8 mouse cellular contexts compared by ENCODE assay signal in genomic region chr11:51856616-51857080, GRCm38 (mm10). TPM values are rescaled to one million over a fixed set of nuclear protein-coding genes. Genes with fewer than 3 reads are reported as not detected.
DNase-seq lines count a peak whose midpoint lies in the region; ATAC-seq and TF ChIP-seq lines count a peak whose summit lies in the region.

No protein-coding gene starts in this region.

- ATAC-seq in forebrain, embryonic 15.5 days (replicated peaks): peak; percentile 23; the same call in 1 of the 2 replicates
- ATAC-seq in neural tube, embryonic 13.5 days (ENCODE audit: low read depth): peak; percentile 15; the same call in 1 of the 2 replicates

- no peak overlapping the region for H3K27ac ChIP-seq in forebrain, embryonic 15.5 days (replicated peaks)
- H3K27ac ChIP-seq in hindbrain, embryonic 10.5 days: peak overlapping the region; percentile 80
- H3K27ac ChIP-seq in neural tube, embryonic 13.5 days (replicated peaks): no peak overlapping the region
- peak overlapping the region; percentile 85 for H3K27ac ChIP-seq in testis, adult 2 months (ENCODE audit: control insufficient read depth, insufficient read depth, low read depth, low read length)

- peak; percentile 98 for DNase-seq in heart, adult 11 months
- DNase-seq in heart, postnatal 4 days: no peak
- DNase-seq in hindbrain, embryonic 10.5 days (ENCODE audit: low spot score): no peak
- DNase-seq in layer of hippocampus, adult 9-10 months (ENCODE audit: low spot score): peak; percentile 30
- DNase-seq in lung, adult 18-20 months: peak; percentile 72 to 76

- H3K4me1 ChIP-seq in forebrain, embryonic 15.5 days: peaks cover 34% of the 10 kb centered on the region
- peaks cover 60% of the 10 kb centered on the region for H3K4me1 ChIP-seq in hindbrain, embryonic 10.5 days (replicated peaks)
- H3K4me1 ChIP-seq in neural tube, embryonic 13.5 days (replicated peaks): peaks cover 49% of the 10 kb centered on the region
- peaks cover 18% of the 10 kb centered on the region for H3K4me1 ChIP-seq in testis, adult 2 months (ENCODE audit: control insufficient read depth, insufficient read depth, low read length)

- no peaks in the 10 kb centered on the region for H3K9me3 ChIP-seq in forebrain, embryonic 15.5 days
- no peaks in the 10 kb centered on the region for H3K9me3 ChIP-seq in hindbrain, embryonic 10.5 days
- no peaks in the 10 kb centered on the region for H3K9me3 ChIP-seq in neural tube, embryonic 13.5 days

- H3K36me3 ChIP-seq in forebrain, embryonic 15.5 days: no peaks in the 10 kb centered on the region
- no peaks in the 10 kb centered on the region for H3K36me3 ChIP-seq in hindbrain, embryonic 10.5 days
- no peaks in the 10 kb centered on the region for H3K36me3 ChIP-seq in neural tube, embryonic 13.5 days
- no peaks in the 10 kb centered on the region for H3K36me3 ChIP-seq in testis, adult 2 months (ENCODE audit: control insufficient read depth, insufficient read depth, low read length)

- H3K4me3 ChIP-seq in forebrain, embryonic 15.5 days: peak overlapping the region; percentile 82
- peak overlapping the region; percentile 76 for H3K4me3 ChIP-seq in hindbrain, embryonic 10.5 days
- peak overlapping the region; percentile 57 for H3K4me3 ChIP-seq in neural tube, embryonic 13.5 days
- H3K4me3 ChIP-seq in testis, adult 2 months (ENCODE audit: control insufficient read depth, low read depth, low read length): peak overlapping the region; percentile 88

- under 1% methylated on average over 39 of the region's 41 CpGs for WGBS in forebrain, embryonic 15.5 days
- under 1% methylated on average over 40 of the region's 41 CpGs for WGBS in hindbrain, embryonic 10.5 days
- under 1% methylated on average over 41 of the region's 41 CpGs for WGBS in neural tube, embryonic 13.5 days

- H3K27me3 ChIP-seq in forebrain, embryonic 15.5 days: peaks cover 7% of the 10 kb centered on the region; the same call in 1 of the 2 replicates
- H3K27me3 ChIP-seq in hindbrain, embryonic 10.5 days (ENCODE audit: insufficient read depth, poor library complexity, severe bottlenecking): peaks cover 51% of the 10 kb centered on the region
- peaks cover 50% of the 10 kb centered on the region for H3K27me3 ChIP-seq in neural tube, embryonic 13.5 days
- no peaks in the 10 kb centered on the region for H3K27me3 ChIP-seq in testis, adult 2 months (ENCODE audit: control insufficient read depth, insufficient read depth, low read length)

- peak overlapping the region; percentile 76 for H3K9ac ChIP-seq in forebrain, embryonic 15.5 days (replicated peaks)
- peak overlapping the region; percentile 76 for H3K9ac ChIP-seq in neural tube, embryonic 13.5 days

- no peak for TF ChIP-seq CTCF in testis, adult 2 months (IDR thresholded peaks at IDR 0.05; ENCODE audit: control insufficient read depth, insufficient read depth, insufficient replicate concordance, low read depth, low read length)

- H3K4me2 ChIP-seq in forebrain, embryonic 15.5 days (replicated peaks): peak overlapping the region; percentile 100
- peak overlapping the region; percentile 100 for H3K4me2 ChIP-seq in neural tube, embryonic 13.5 days

- TF ChIP-seq POLR2A in testis, adult 2 months (IDR thresholded peaks at IDR 0.05; ENCODE audit: control insufficient read depth, low read depth, low read length): no peak

RNA-seq across cellular contexts. Expression of gene Jade2, which starts 0.8 kb away (rescaled TPM):
- 1 to 10 TPM; 2.7 to 3.0 TPM for total RNA-seq in heart, postnatal 4 days (2021)
- polyA plus RNA-seq in forebrain, embryonic 15.5 days (2015; fragmentation: Nextera tagmentation; extraction: Ambion mirVana): 0.45 and 0.47 TPM in 2 replicates
- polyA plus RNA-seq in hindbrain, embryonic 10.5 days (2016; fragmentation: Nextera tagmentation; extraction: Ambion mirVana): 0.35 and 0.39 TPM in 2 replicates
- polyA plus RNA-seq in neural tube, embryonic 13.5 days (2015; fragmentation: Nextera tagmentation; extraction: Ambion mirVana): 0.33 and 0.46 TPM in 2 replicates
- 2.9 and 3.4 TPM in 2 replicates for polyA plus RNA-seq in testis, adult 2 months (2012; rRNA removed)

Comparison
In these comparisons a context has a peak if more than half of its experiments do, and no peak if none do; other contexts are left out.
1. DNase-seq: peak in heart, adult 11 months (single experiment), layer of hippocampus, adult 9-10 months (single experiment) and lung, adult 18-20 months (2 of 2); none in heart, postnatal 4 days (single experiment) and hindbrain, embryonic 10.5 days (single experiment).
2. H3K27ac ChIP-seq: peak in hindbrain, embryonic 10.5 days (single experiment) and testis, adult 2 months (single experiment); none in forebrain, embryonic 15.5 days (single experiment) and neural tube, embryonic 13.5 days (single experiment).
3. Peak in every context shown above with its lines, with median percentiles within 50 percentile points of each other: H3K4me3 ChIP-seq.